Mouse (Mus musculus): Measurements from ENCODE around the gene 1110032F04Rik. TPM values are rescaled to one million over a fixed set of nuclear protein-coding genes. Genes with fewer than 3 reads are reported as not detected.

1110032F04Rik gene
- 4.4 and 5.3 TPM in 2 replicates for polyA plus RNA-seq (2014; fragmentation: Nextera tagmentation; extraction: Ambion mirVana)

GRCm38 (mm10) chr3:68869211-68869690, at the start of gene 1110032F04Rik:
1110032F04Rik (plus strand) TSS chr3:68869586.
- peak within 1 kb of the TSS; percentile 88 for H3K4me2 ChIP-seq (ENCODE audit: low read length)
- H3K4me3 ChIP-seq (replicated peaks; ENCODE audit: low read depth, low read length): peak within 1 kb of the TSS; percentile 70
- H3K9ac ChIP-seq (replicated peaks; ENCODE audit: low read length): peak within 1 kb of the TSS; percentile 74
- under 1% methylated on average over 58 of the region's 62 CpGs for WGBS
- peaks cover 11% of the 10 kb centered on the region for H3K27me3 ChIP-seq (ENCODE audit: control insufficient read depth, insufficient read depth, low read length)
- H3K27ac ChIP-seq (replicated peaks; ENCODE audit: low read depth, low read length): peak within 1 kb of the TSS; percentile 73
- ATAC-seq (ENCODE audit: low FRiP score, low TSS enrichment) (peak; percentile 85), DNase-seq (peak; percentile 88)
- no peaks in the 10 kb centered on the region for H3K9me3 ChIP-seq (ENCODE audit: control insufficient read depth, low read length)
- H3K4me1 ChIP-seq (ENCODE audit: control insufficient read depth, insufficient read depth, low read length): 0 out of 2 replicates have a peak, but pooled peaks cover 7% of the 10 kb centered on the region
- H3K36me3 ChIP-seq (ENCODE audit: control insufficient read depth, insufficient read depth, low read length): no peaks in the 10 kb centered on the region

- Histone ChIP-seq H3K4me3 (replicated peaks; ENCODE audit: low read depth, low read length) (no peak overlapping the region), H3K9me3 (ENCODE audit: control insufficient read depth, low read length) (no peaks in the 10 kb centered on the region), H3K9ac (replicated peaks; ENCODE audit: low read length) (no peak overlapping the region), H3K27me3 (ENCODE audit: control insufficient read depth, insufficient read depth, low read length) (no peaks in the 10 kb centered on the region), H3K4me2 (ENCODE audit: low read length) (no peak overlapping the region), H3K27ac (replicated peaks; ENCODE audit: low read depth, low read length) (no peak overlapping the region), H3K36me3 (ENCODE audit: control insufficient read depth, insufficient read depth, low read length) (no peaks in the 10 kb centered on the region), H3K4me1 (ENCODE audit: control insufficient read depth, insufficient read depth, low read length) (peaks cover 11% of the 10 kb centered on the region)
- WGBS: 73% methylated on average over 4 of the region's 4 CpGs
- no peak for DNase-seq
- ATAC-seq (ENCODE audit: low FRiP score, low TSS enrichment): no peak
Measured at GRCm38 (mm10) chr3:68821406-68821805, 48.0 kb upstream of the 1110032F04Rik start.

GRCm38 (mm10) chr3:68821926-68822341, 47.5 kb upstream of the 1110032F04Rik start:
- Histone ChIP-seq H3K27ac (replicated peaks; ENCODE audit: low read depth, low read length) (no peak overlapping the region), H3K27me3 (ENCODE audit: control insufficient read depth, insufficient read depth, low read length) (no peaks in the 10 kb centered on the region), H3K9ac (replicated peaks; ENCODE audit: low read length) (no peak overlapping the region), H3K4me3 (replicated peaks; ENCODE audit: low read depth, low read length) (no peak overlapping the region), H3K9me3 (ENCODE audit: control insufficient read depth, low read length) (no peaks in the 10 kb centered on the region), H3K4me1 (ENCODE audit: control insufficient read depth, insufficient read depth, low read length) (peaks cover 11% of the 10 kb centered on the region), H3K36me3 (ENCODE audit: control insufficient read depth, insufficient read depth, low read length) (no peaks in the 10 kb centered on the region), H3K4me2 (ENCODE audit: low read length) (no peak overlapping the region)
- DNase-seq (peak; percentile 51), ATAC-seq (ENCODE audit: low FRiP score, low TSS enrichment) (peak; percentile 55; the same call in 1 of the 2 replicates)
- 19% methylated on average over 5 of the region's 5 CpGs for WGBS

DNA sequence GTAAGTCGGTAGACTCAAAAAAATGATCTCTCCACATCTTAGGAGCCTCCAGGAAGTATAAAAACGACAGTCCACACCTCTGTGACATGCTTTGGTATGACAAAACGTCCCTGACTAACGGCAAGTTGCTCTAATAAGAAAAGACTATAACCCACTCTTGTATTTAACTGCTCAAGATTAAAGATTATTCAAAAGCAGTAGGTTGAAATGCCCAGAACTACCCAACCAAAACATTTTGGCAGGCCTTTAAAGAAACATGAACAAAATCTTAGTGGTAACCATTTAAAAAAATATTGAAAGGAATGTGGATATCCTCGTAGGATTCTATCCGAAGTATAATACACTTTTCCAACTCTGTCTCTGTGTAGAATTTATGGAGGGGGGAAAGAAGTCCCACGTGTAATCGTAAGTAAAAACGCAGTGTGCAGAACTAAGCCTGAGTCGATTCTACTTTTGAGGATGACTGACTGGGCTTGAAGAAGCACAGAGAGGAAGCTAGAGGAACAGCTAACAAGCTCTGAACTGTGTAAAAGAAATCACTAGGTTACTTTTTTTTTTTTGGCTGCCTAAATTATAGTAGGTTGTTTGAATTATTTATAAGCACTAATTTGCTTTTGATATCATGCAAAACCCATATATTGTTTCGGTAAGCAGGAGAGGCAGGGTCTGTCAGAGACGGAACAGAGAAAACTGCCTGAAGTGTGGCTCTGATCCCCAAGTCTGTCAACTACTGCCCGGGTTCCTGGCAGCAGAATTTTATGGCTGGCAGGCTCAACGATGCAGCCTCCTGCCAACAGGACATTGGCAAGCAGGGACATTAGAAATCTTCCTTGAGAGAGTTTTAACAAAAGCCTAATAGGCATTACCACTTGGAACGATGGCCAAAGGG, 45.3 kb upstream of the 1110032F04Rik start:
- 53% methylated on average over 15 of the region's 15 CpGs for WGBS

DNA sequence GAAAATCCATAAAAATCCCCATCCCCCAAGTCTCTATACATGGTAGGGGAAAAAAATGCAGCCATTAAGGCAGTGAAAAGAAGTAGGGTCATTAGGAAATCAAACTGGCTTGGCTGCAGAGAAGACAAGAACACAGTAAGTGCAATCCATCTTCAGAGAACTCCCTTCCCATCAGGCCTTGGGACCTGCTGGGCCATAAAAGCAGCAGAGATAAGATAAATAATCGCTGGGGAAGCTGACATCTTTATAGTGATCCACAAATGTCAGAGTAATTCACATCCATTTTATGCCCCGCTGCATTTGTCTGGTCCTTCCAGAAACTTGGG, 44.7 kb upstream of the 1110032F04Rik start:
- Histone ChIP-seq H3K4me3 (replicated peaks; ENCODE audit: low read depth, low read length) (no peak overlapping the region), H3K27ac (replicated peaks; ENCODE audit: low read depth, low read length) (peak overlapping the region; percentile 34; the same call in 1 of the 2 replicates), H3K4me2 (ENCODE audit: low read length) (no peak overlapping the region), H3K27me3 (ENCODE audit: control insufficient read depth, insufficient read depth, low read length) (no peaks in the 10 kb centered on the region), H3K4me1 (ENCODE audit: control insufficient read depth, insufficient read depth, low read length) (peaks cover 11% of the 10 kb centered on the region), H3K9me3 (ENCODE audit: control insufficient read depth, low read length) (no peaks in the 10 kb centered on the region), H3K36me3 (ENCODE audit: control insufficient read depth, insufficient read depth, low read length) (no peaks in the 10 kb centered on the region), H3K9ac (replicated peaks; ENCODE audit: low read length) (no peak overlapping the region)
- ATAC-seq (ENCODE audit: low FRiP score, low TSS enrichment) (peak; percentile 12; the same call in 1 of the 2 replicates), DNase-seq (no peak)
- WGBS: 57% methylated on average over 2 of the region's 2 CpGs

More for the DNA sequence above, 45.3 kb upstream of the 1110032F04Rik start:
- no peak overlapping the region for H3K9ac ChIP-seq (replicated peaks; ENCODE audit: low read length)
- H3K27ac ChIP-seq (replicated peaks; ENCODE audit: low read depth, low read length): no peak overlapping the region
- H3K27me3 ChIP-seq (ENCODE audit: control insufficient read depth, insufficient read depth, low read length): no peaks in the 10 kb centered on the region
- peaks cover 11% of the 10 kb centered on the region for H3K4me1 ChIP-seq (ENCODE audit: control insufficient read depth, insufficient read depth, low read length)
- H3K9me3 ChIP-seq (ENCODE audit: control insufficient read depth, low read length): no peaks in the 10 kb centered on the region
- DNase-seq (peak; percentile 68), ATAC-seq (ENCODE audit: low FRiP score, low TSS enrichment) (peak; percentile 51; the same call in 1 of the 2 replicates)
- H3K4me2 ChIP-seq (ENCODE audit: low read length): no peak overlapping the region
- H3K36me3 ChIP-seq (ENCODE audit: control insufficient read depth, insufficient read depth, low read length): no peaks in the 10 kb centered on the region
- H3K4me3 ChIP-seq (replicated peaks; ENCODE audit: low read depth, low read length): no peak overlapping the region

- ATAC-seq (ENCODE audit: low FRiP score, low TSS enrichment) (no peak), DNase-seq (no peak)
- H3K27me3 ChIP-seq (ENCODE audit: control insufficient read depth, insufficient read depth, low read length): no peaks in the 10 kb centered on the region
- H3K36me3 ChIP-seq (ENCODE audit: control insufficient read depth, insufficient read depth, low read length): no peaks in the 10 kb centered on the region
- H3K9ac ChIP-seq (replicated peaks; ENCODE audit: low read length): no peak overlapping the region
- no peak overlapping the region for H3K4me2 ChIP-seq (ENCODE audit: low read length)
- peak overlapping the region; percentile 34; the same call in 1 of the 2 replicates for H3K27ac ChIP-seq (replicated peaks; ENCODE audit: low read depth, low read length)
- H3K4me3 ChIP-seq (replicated peaks; ENCODE audit: low read depth, low read length): no peak overlapping the region
- WGBS: 77% methylated on average over 8 of the region's 8 CpGs
- H3K4me1 ChIP-seq (ENCODE audit: control insufficient read depth, insufficient read depth, low read length): peaks cover 11% of the 10 kb centered on the region
- no peaks in the 10 kb centered on the region for H3K9me3 ChIP-seq (ENCODE audit: control insufficient read depth, low read length)
Measured at GRCm38 (mm10) chr3:68825151-68825550, 44.2 kb upstream of the 1110032F04Rik start.

- H3K4me1 ChIP-seq (ENCODE audit: control insufficient read depth, insufficient read depth, low read length): peaks cover 11% of the 10 kb centered on the region
- no peak overlapping the region for H3K9ac ChIP-seq (replicated peaks; ENCODE audit: low read length)
- no peak overlapping the region for H3K4me3 ChIP-seq (replicated peaks; ENCODE audit: low read depth, low read length)
- H3K27ac ChIP-seq (replicated peaks; ENCODE audit: low read depth, low read length): no peak overlapping the region
- no peak for DNase-seq
- H3K27me3 ChIP-seq (ENCODE audit: control insufficient read depth, insufficient read depth, low read length): no peaks in the 10 kb centered on the region
- no peaks in the 10 kb centered on the region for H3K36me3 ChIP-seq (ENCODE audit: control insufficient read depth, insufficient read depth, low read length)
- 95% methylated on average over 5 of the region's 5 CpGs for WGBS
- ATAC-seq (ENCODE audit: low FRiP score, low TSS enrichment): no peak
- no peak overlapping the region for H3K4me2 ChIP-seq (ENCODE audit: low read length)
- no peaks in the 10 kb centered on the region for H3K9me3 ChIP-seq (ENCODE audit: control insufficient read depth, low read length)
Measured at GRCm38 (mm10) chr3:68827671-68828070, 41.7 kb upstream of the 1110032F04Rik start.

DNA sequence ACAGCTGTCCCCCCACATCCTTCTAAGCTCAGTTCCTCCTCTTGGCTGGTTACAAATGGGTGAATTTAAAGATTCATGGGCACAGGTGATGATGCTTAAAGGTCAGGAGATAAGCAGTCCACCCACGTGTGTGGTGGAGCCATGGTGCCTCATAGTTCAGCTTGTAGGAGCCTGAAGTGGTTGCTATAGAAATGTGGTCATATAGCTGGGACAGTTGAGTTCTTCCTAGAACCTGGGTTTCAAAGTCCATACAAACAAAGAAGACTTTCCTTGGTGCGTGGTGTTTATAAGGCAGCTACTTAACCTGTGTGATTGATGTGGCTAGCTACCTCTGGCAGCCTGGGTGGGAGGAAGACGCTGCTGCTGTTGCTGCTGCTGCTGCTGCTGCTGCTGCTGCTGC, 39.4 kb upstream of the 1110032F04Rik start:
- 85% methylated on average over 3 of the region's 3 CpGs for WGBS
- DNase-seq: no peak

More for the DNA sequence above, 39.4 kb upstream of the 1110032F04Rik start:
- Histone ChIP-seq H3K4me2 (ENCODE audit: low read length) (no peak overlapping the region), H3K27me3 (ENCODE audit: control insufficient read depth, insufficient read depth, low read length) (no peaks in the 10 kb centered on the region), H3K36me3 (ENCODE audit: control insufficient read depth, insufficient read depth, low read length) (no peaks in the 10 kb centered on the region), H3K27ac (replicated peaks; ENCODE audit: low read depth, low read length) (no peak overlapping the region), H3K9me3 (ENCODE audit: control insufficient read depth, low read length) (no peaks in the 10 kb centered on the region), H3K4me1 (ENCODE audit: control insufficient read depth, insufficient read depth, low read length) (peaks cover 3% of the 10 kb centered on the region; the same call in 1 of the 2 replicates), H3K4me3 (replicated peaks; ENCODE audit: low read depth, low read length) (no peak overlapping the region), H3K9ac (replicated peaks; ENCODE audit: low read length) (no peak overlapping the region)
- ATAC-seq (ENCODE audit: low FRiP score, low TSS enrichment): no peak

Data from midbrain, embryonic 14.5 days (tissue).